Mouse (Mus musculus) stomach, postnatal 0 days (tissue): Measurements from ENCODE around the gene Stoml1.

Experiments
- CTCF ChIP-seq: IDR thresholded peaks from 2 replicates; pipeline ENCODE4 v1.5.1; 2016; ENCODE audit warnings: antibody characterized with exemption, low read depth, mild to moderate bottlenecking, moderate library complexity
- EP300 ChIP-seq: optimal IDR thresholded peaks from 2 replicates; pipeline ENCODE3; 2016; ENCODE audit warnings: antibody characterized with exemption

GRCm38 (mm10) chr9:58311191-58311910, 58.4 kb downstream of the Stoml1 start:
- no peak for TF ChIP-seq EP300
- TF ChIP-seq CTCF: peak; percentile 51
